Mouse (Mus musculus): ENCODE results near the gene Klhl23.

DNA sequence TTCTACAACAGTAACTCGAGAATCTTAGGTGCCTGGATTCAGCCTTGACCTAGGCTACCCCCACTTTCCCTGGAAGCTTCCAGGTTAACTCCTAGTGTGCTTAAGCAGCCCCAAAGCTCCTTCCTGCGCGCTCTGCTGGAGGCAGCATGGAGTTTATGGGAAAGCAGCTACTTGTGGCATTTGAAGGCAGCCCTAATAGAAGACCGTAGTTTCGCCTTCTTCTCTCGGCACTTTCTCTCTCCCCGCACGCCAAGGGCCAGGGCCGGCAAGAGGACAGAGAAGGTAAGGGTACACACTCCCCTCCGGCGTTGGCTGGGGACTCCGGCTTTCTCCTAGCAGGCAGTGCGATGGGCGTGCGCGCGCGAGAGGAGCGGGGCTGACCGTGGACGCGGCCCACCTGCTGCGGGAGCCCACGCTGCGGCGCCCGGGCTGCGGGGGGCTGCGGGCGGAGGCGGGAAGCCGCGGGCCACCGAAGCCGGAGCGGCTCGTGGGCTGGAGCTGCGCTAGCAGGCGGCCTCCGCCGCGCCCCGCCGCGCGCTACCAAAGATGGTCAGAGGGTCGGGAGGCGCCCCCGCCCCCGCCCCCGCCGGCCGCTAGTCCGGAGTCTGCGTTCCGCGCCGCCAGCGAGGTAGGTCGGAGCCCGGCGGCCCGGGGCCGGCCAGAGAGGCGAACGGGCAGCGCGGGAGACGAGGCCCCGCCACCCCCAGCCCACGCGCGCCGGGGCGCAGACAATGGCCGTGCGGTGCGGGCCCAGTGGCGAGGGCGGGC lies 801 bp downstream of the Klhl23 start:
- TF ChIP-seq CTCF (IDR thresholded peaks at IDR 0.05; ENCODE audit: low read depth) (no peak), EP300 (IDR thresholded peaks at IDR 0.05; ENCODE audit: low read depth) (no peak)
